Mouse (Mus musculus) limb, embryonic 14.5 days (tissue): ENCODE measurements at regions not wholly inside any gene's neighbourhood (a gene's known extent, or its start where the extent isn't known, plus 50 kb on each side); places are given as distances from the start of the nearest gene placed in this dataset.

ENCODE experiments used
- ATAC-seq: fragments of 200-750 bp; cut with Nextera tagmentation; 2 replicates; pipeline ENCODE4 v1.8.0; 2017; ENCODE audit warnings: low read depth, moderate number of reproducible peaks, moderate TSS enrichment; ENCODE audit not compliant: low FRiP score
- DNase-seq: peaks from one replicate; pipeline ENCODE4 v3.0.0-alpha.2; 2015; ENCODE audit warnings: low spot score
- H3K27ac ChIP-seq: fragments of 300-500 bp; sonication (generic); replicated peaks from 2 replicates; pipeline ENCODE4 v1.5.1; 2014; ENCODE audit warnings: low read depth, mild to moderate bottlenecking, low read length, moderate library complexity, mixed read lengths
- H3K27me3 ChIP-seq: fragments of 300-500 bp; sonication (generic); 2 replicates; pipeline ENCODE4 v1.6.1; 2014; ENCODE audit warnings: low read length, mixed read lengths; ENCODE audit not compliant: control insufficient read depth, insufficient read depth
- H3K36me3 ChIP-seq: fragments of 300-500 bp; sonication (generic); 2 replicates; pipeline ENCODE4 v1.6.1; 2014; ENCODE audit warnings: mild to moderate bottlenecking, low read length, moderate library complexity, mixed read lengths; ENCODE audit not compliant: control insufficient read depth, insufficient read depth
- H3K4me1 ChIP-seq: fragments of 300-500 bp; sonication (generic); 2 replicates; pipeline ENCODE4 v1.6.1; 2014; ENCODE audit warnings: antibody characterized with exemption, low read length, mixed read lengths; ENCODE audit not compliant: control insufficient read depth, insufficient read depth
- H3K4me2 ChIP-seq: fragments of 300-500 bp; sonication (generic); replicated peaks from 2 replicates; pipeline ENCODE4 v1.6.1; 2014; ENCODE audit warnings: low read depth, mild to moderate bottlenecking, low read length, moderate library complexity; ENCODE audit not compliant: severe bottlenecking
- H3K4me3 ChIP-seq: fragments of 300-500 bp; sonication (generic); replicated peaks from 2 replicates; pipeline ENCODE4 v1.5.1; 2014; ENCODE audit warnings: low read length
- H3K9ac ChIP-seq: fragments of 300-500 bp; sonication (generic); 2 replicates; pipeline ENCODE4 v1.6.1; 2014; ENCODE audit warnings: mild to moderate bottlenecking, low read depth, low read length, moderate library complexity; ENCODE audit not compliant: severe bottlenecking
- H3K9me3 ChIP-seq: fragments of 300-500 bp; sonication (generic); 2 replicates; pipeline ENCODE4 v1.6.1; 2016; ENCODE audit warnings: low read length; ENCODE audit not compliant: control insufficient read depth
- POLR2A ChIP-seq: fragments of 200-500 bp; IDR thresholded peaks from 2 replicates; pipeline ENCODE4 v1.8.0; 2012; ENCODE audit warnings: inconsistent platforms, mild to moderate bottlenecking, moderate library complexity, borderline replicate concordance; ENCODE audit not compliant: insufficient read depth, insufficient read length; ENCODE audit errors: extremely low read depth
- WGBS: fragments of 180-500 bp; shearing (Covaris S2); extraction: QIAGEN DNeasy Blood & Tissue Kit; methylation state at CpG from one replicate; pipeline ENCODE4 v1.1.7; 2014; 5-methylcytosine and 5-hydroxymethylcytosine counted together

DNA sequence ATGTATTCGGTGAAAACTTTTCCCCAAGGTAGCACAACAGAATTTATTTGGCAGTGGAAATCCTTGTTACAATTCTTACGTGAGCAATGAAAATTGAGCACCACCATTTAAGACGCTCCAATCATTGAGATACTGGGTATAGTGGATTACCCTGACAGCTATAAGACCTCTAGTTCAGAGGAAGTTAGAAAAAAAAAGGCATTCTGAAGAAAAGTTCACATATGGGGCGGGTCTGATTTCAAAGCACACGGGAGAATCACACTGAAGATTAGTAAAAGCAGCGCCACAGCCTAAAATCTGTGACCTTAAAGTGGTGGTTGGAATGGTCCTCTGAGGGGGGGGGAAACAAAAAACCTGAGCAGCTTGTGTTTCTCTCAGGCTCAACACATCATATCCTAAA lies 978.4 kb downstream of the Flrt2 start:
- Histone ChIP-seq H3K27ac (no peak overlapping the region), H3K4me3 (no peak overlapping the region), H3K9ac (no peak overlapping the region), H3K9me3 (no peaks in the 10 kb centered on the region), H3K36me3 (no peaks in the 10 kb centered on the region), H3K4me2 (no peak overlapping the region), H3K27me3 (no peaks in the 10 kb centered on the region), H3K4me1 (no peaks in the 10 kb centered on the region)
- no peak for TF ChIP-seq POLR2A
- WGBS, result 44% methylated on average over 6 of the region's 6 CpGs
- ATAC-seq, result peak; percentile 81; the same call in 1 of the 2 replicates
- peak; percentile 16 for DNase-seq

GRCm38 (mm10) chr12:96690896-96691295 lies 998.9 kb downstream of the Flrt2 start:
- Histone ChIP-seq H3K4me3 (no peak overlapping the region), H3K9ac (no peak overlapping the region), H3K36me3 (no peaks in the 10 kb centered on the region), H3K27me3 (no peaks in the 10 kb centered on the region), H3K4me2 (no peak overlapping the region), H3K27ac (no peak overlapping the region), H3K9me3 (no peaks in the 10 kb centered on the region), H3K4me1 (no peaks in the 10 kb centered on the region)
- peak; percentile 37; the same call in 1 of the 2 replicates for ATAC-seq
- WGBS, result 33% methylated on average over 1 of the region's 1 CpGs
- DNase-seq, result peak; percentile 20
- TF ChIP-seq POLR2A, result no peak
